Mouse (Mus musculus) kidney, postnatal 14 days (tissue): ENCODE measurements at regions not wholly inside any gene's neighbourhood (a gene's known extent, or its start where the extent isn't known, plus 50 kb on each side); places are given as distances from the start of the nearest gene placed in this dataset.

Experiments
- DNase-seq: peaks from one replicate; pipeline ENCODE4 v3.0.0; 2022; ENCODE audit warnings: mixed read lengths

DNA sequence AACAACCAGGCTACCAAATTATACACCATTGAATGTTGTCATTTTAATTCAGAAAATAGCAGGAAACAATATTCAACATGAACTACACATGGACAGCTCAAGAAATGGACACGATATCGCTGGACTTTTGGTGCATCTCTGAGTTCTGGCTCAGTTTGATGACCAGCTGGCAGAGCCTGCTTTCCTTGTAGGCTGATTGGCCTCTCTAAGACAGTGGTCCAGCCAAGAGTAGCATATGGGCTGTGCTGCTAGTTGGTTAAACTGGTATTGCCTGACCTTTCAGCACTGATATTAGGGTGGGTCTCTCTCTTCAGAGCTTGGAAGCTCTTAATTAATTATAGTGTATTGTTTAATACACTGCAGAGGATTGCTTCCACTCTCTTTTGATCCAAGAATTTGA is 705.8 kb upstream of the Ddx18 start:
- DNase-seq, result no peak

DNA sequence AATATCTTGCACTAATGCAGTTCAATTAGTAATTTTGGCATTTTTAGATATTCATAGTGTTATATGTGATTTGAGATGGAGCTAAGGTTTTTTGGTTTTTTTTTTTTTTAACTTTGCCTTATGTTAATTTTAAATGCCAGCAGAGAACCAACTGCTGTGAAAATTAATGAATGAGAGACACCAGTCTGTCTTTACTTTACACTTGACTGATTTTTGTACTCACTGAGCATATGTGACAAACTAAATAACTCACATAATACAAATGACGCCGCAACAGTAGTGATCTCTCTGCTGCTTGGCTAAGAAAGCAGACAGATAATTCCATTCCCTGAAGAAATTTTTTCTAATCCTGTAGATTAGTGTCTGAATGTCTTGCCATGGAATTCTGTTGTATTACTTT is 675.2 kb upstream of the Ddx18 start:
- DNase-seq, result no peak

GRCm38 (mm10) chr1:122241511-122241910 is 673.7 kb upstream of the Ddx18 start:
- DNase-seq, result no peak

- no peak for DNase-seq
These were observed 662.7 kb upstream of the Ddx18 start for GRCm38 (mm10) chr1:122230442-122230841.

DNA sequence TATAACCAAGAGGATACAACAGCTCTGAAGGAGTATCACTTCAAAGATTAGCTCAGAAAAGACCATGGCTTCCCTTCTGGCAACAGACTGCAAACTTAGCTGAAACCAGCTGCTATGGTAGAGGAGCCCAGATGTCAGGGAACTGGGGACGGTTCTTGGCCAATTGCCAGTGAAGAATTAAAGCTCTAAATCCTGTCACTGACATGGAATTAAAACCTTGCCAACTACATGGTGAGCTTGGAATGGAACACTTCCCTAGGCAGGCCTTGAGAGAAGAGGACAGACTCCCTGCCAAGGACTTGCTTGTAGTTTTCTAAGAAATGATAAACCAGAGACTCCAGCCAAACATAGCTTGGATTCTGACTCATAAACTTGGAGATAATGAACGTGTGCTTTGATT is 644.7 kb upstream of the Ddx18 start:
- DNase-seq, result peak; percentile 19

GRCm38 (mm10) chr1:122208619-122209018 is 640.8 kb upstream of the Ddx18 start:
- DNase-seq, result no peak

- DNase-seq, result no peak
These were observed 601.8 kb upstream of the Ddx18 start for GRCm38 (mm10) chr1:122169547-122169946.

DNA sequence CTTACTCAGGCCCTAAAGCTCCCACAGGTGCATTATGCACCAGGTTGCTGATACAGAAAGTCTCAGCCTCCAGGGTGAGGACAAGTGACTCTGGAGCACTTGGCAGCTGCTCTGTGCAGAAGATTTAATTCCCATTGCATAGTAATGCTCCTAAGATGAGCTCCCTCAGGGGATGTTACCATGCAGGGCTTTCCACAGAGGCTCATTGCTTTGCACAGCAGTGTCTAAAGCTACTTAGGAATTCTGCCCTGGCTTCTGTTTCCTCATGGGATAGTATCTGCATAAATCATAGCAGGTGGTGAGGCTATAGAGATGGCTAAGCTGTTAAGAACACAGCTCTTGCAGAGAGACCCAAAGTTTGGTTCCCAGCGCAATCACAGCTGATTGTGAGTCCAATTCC is 594.0 kb upstream of the Ddx18 start:
- DNase-seq, result no peak

GRCm38 (mm10) chr1:122141362-122141761 is 573.6 kb upstream of the Ddx18 start:
- no peak for DNase-seq

GRCm38 (mm10) chr1:122123954-122124353 is 556.2 kb upstream of the Ddx18 start:
- no peak for DNase-seq

DNA sequence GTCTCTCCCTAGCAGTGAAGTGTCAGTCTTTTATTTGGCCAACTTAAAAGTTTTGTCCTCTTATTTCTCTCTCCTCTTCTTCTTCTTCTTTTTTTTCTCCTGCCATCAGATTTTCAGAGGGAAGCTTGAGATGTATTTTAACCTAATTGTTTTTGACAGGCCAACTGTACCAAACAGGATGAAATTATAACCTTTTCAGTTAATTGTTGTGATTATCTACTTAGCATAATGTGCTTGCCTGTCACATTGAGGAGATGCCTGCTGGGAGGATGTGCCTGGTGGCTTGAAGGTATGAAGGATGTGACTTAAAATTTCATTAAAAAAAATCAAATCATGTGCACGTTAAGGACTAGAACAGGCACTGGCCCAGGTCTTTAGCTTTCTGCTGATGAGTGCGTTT is 527.9 kb upstream of the Ddx18 start:
- no peak for DNase-seq

- DNase-seq, result no peak
These were observed 514.7 kb upstream of the Ddx18 start for GRCm38 (mm10) chr1:122082481-122082880.

GRCm38 (mm10) chr1:122076085-122076484 is 508.3 kb upstream of the Ddx18 start:
- no peak for DNase-seq

- DNase-seq, result no peak
These were observed 487.4 kb upstream of the Ddx18 start for GRCm38 (mm10) chr1:122055146-122055545.

DNA sequence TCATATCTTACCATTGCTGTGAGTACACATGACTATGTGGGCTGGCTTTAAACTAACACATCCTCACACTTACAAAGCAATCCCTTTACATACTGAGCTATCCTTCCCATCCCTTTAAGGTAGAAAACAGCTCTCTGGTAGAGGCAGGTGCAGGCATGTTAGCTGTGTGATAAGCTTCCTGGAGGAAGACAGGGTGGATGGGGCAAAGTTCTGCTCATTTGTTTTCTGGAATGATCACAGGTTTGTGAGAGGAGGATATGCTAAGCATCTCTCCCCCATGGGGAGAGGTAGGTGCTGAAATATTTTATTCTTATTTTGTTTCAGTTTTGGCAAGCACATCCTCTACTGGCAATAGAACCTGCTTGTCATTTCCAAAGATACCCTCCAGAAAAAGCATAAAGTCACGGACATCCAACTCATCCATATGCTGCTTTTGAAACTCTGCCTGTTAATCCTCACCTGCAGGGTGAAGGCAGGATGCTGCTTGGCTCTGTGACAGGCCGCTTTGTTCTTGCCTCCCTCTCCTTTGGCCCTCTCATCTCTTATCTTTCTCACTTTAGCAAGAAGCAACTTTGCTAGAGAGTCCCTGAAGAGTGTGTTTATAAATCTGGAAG is 480.4 kb upstream of the Ddx18 start:
- DNase-seq, result no peak

DNA sequence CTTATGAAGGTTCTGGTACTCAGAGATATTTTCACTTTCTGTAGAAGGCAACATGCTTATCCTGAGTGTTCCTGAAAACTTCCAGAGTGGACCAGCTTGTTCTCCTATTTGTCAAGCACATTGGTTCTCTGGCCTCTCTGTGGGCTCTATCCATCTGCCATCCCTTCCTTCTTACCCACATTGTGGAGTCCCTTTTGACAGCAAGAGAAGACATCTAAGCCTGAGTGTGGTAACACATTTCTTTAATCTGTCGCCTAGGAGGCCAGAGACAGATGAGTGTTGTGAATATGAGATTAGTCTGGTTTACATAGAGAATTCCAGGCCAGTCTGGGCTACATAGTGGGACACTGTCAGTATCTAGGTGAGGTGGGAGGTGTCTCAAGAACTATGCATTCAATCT is 476.1 kb upstream of the Ddx18 start:
- no peak for DNase-seq

- no peak for DNase-seq
These were observed 475.3 kb upstream of the Ddx18 start for GRCm38 (mm10) chr1:122043114-122043513.

GRCm38 (mm10) chr1:122007749-122008148 is 440.0 kb upstream of the Ddx18 start:
- DNase-seq, result no peak

DNA sequence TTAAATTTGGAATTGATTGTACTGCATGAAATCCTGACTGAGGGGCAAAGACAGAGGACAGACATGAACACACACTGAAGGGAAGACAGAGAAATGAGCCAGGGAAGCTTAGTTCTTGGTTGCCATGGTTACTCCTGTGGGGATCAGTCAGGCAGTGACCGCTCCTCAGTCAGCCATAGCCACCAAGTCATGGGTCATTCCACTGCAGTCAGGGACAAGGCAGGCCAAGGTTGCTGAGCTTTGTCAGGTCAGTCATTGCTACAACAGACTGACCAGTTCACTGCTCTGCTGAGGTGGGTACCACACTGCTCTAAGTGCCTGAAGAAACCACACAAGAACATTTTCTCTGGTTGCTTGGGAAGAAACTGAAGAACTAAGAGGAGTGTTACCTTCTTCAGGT is 428.7 kb upstream of the Ddx18 start:
- DNase-seq, result no peak

DNA sequence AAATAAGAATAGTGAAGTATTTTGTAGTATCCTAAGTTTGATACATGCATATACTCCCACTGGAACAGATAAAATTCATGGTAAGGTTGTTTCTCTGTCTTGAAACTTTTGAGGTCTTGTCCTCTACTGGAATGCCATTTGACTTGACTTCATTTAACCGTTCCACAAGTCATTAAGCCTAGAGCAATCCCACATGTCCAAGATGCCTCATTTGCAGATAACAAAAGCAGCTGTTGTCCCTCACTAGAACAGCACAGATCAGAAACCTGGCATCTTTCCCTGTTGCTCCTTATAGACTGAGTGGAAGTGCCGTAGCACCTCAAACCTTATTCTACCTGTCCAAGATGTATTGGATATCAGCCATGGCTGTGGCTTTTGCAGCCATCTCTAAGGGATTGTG is 422.9 kb upstream of the Ddx18 start:
- DNase-seq, result peak; percentile 8

- no peak for DNase-seq
These were observed 391.2 kb upstream of the Ddx18 start for GRCm38 (mm10) chr1:121958942-121959341.

- DNase-seq, result no peak
These were observed 368.1 kb upstream of the Ddx18 start for GRCm38 (mm10) chr1:121935911-121936310.
